Mouse (Mus musculus): Measurements from ENCODE around the gene Ppargc1a.
A peak's percentile ranks its signal among the peaks of the same experiment; 100 is the strongest.

Gene Ppargc1a

DNA sequence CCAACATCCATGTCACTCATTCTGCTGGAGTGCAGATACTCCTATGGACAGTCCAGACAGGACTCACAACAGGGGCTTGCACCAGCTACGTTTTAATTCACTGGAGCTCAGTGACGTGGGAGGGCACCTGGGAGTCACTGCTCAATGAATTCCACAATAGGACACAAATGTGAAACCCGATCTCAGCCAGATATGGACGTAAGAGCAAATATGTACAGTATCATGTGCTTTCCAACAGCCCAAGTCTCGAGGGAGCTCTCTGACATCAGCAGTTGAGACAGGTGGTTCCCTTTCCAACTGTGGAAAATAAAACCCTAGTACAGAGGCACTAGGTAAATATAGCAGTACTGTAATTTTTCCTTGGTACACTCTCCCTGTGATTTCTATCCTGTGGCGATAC lies at the start of gene Ppargc1a:
Gene Ppargc1a (minus strand): TSS at position 68 of the 400 bp plus-strand sequence.
- no peak for DNase-seq

DNA sequence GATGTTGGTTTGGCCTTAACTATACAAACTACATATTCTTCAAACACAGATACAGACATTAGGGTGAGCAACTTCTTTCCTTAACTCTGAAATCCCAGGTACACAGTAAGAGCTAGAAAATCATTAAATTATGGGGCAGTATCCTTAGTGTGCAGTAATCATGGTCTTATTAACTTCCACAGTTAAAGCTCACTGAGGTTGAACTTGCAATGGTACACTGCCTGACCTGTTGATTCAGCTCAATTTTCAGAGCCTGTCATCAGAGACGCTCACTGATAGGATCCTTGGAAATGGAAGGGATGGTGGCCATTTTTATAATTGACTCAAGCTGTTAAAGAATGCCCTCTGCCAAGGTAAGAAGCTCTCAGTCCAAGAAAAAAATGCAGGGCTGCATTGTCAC lies 49.4 kb upstream of the Ppargc1a start:
- no peak for DNase-seq

- no peak for DNase-seq
Observed at GRCm38 (mm10) chr5:51612049-51612448, 44.5 kb upstream of the Ppargc1a start.

GRCm38 (mm10) chr5:51607686-51608480 lies 40.4 kb upstream of the Ppargc1a start:
- DNase-seq, result no peak

DNA sequence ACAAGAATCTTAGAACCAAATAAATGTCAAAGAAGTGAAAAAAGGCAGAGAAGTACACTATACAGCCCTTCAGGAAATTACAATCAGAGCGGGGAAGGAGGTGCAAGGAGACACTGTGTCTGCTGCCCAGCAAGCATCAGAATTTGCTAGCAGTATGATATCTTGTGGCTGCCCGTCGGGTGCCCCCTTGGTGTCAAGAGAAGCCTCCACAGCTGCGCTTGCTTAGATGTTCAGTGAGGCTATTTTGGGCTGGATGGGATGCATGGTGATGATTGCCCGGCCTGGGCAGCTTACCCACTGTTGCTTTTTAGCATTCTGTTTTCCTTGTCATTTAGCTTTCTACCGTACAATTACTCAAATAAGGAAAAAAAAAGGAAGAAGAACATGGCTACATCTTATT lies 32.0 kb upstream of the Ppargc1a start:
- DNase-seq, result no peak

- no peak for DNase-seq
Observed at GRCm38 (mm10) chr5:51595644-51596043, 28.1 kb upstream of the Ppargc1a start.

GRCm38 (mm10) chr5:51592206-51592605 lies 24.7 kb upstream of the Ppargc1a start:
- no peak for DNase-seq

DNA sequence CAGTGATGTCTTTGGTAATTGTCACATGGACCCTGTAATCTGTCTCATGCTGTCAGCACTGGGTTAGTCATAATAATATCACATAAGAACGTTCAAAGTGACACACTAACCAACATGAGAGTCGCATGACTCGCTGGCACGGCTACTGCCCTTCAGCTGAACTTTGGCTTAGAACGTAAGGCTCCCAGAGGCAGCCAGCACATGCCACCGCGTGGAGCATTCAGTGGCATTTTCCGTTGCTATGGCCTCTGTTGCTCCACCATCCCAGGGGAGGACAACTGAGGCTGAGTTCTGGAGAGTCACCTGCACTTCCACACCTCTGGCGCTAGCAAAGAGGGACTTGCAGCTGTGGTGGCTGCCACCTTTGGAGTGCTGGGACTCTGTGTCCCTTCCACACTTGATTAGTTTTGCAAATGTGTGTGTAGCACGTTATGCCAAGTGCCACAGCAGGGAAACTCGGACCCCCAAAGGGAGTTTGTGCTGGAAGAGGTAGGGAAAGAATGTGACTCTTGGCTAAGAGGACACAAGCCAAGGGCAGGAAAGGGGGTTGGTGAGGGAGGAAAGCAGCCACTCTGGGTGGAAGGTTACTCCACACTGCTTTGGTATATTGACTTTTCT lies 24.1 kb upstream of the Ppargc1a start:
- DNase-seq, result no peak

- no peak for DNase-seq
Observed at GRCm38 (mm10) chr5:51586187-51586586, 18.7 kb upstream of the Ppargc1a start.

DNA sequence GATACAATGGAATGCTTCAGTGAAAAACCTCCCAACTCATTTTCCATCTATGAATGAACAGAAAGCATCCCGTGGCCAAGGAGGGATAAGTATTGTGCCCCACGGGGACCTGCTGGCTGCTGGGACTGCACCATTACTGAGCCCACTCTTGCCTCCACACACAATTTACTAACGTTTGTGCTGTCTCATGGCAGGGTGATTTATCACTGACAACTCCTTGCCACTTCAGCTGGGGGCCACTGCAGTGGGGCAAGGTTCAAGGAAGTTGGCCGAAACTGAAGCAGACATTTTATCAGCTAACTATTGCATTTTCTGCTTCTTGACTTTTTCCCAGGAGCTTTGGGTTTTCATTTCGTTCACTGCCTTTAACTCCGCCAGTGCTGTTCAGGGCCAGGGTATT lies 17.5 kb upstream of the Ppargc1a start:
- no peak for DNase-seq

- DNase-seq, result no peak
Observed at GRCm38 (mm10) chr5:51584186-51584585, 16.7 kb upstream of the Ppargc1a start.

DNA sequence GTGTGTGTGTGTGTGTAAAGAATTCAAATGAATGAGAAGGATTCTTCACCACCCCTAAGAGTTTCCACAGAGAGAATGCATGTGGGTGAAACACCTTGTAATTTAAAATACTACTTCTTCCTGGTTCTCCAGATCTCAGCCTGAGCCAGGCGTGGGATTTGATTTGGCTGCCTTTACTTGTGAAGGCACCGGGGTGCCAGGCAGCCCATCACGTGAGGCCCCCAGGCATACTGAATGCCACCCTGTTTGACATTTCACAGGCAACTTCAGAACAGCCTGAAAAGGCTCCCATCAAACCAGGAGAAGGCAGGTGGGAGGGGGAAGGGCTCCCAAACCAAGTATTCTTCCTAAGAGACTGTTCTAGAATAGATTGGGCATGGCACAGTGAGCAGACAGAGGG lies 16.1 kb upstream of the Ppargc1a start:
- DNase-seq, result no peak

DNA sequence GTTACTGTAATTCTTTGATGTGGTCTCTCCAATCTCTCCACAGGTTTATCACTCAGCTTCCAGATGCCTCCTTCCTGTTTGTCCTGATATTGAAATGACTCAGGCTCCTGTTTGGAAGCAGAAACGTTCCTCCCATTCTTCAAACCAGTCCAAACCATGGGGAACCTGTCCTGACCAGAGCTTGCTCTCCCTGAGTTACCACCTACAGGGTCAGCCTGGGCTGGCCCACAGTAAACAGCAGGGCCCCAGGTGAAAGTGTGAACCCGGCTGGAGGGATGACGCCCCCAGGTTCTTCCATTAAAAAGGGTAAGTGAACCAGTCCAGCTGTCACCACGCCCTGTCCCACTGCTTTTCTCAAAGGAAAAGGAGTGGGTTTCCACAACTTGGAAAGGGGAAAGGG lies 15.5 kb upstream of the Ppargc1a start:
- DNase-seq, result no peak

- DNase-seq, result no peak
Observed at GRCm38 (mm10) chr5:51582618-51583017, 15.1 kb upstream of the Ppargc1a start.

DNA sequence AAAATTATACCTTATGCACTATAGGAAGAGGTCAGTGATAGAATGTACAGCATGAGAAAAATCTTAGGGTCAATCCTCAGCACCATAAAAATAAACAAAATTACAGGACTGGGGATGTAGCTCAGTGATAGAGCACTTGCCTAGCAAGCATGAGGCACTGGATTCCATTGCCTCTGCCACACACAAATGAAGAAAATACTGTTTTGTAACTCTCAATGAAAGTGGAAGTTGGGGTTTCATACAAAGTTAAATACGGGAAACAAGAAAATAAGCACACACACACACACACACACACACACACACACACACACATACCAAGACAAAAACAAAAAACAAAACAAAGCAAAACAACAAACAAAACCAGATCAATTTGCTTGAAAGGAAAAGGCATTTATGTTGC lies 10.1 kb upstream of the Ppargc1a start:
- DNase-seq, result no peak

DNA sequence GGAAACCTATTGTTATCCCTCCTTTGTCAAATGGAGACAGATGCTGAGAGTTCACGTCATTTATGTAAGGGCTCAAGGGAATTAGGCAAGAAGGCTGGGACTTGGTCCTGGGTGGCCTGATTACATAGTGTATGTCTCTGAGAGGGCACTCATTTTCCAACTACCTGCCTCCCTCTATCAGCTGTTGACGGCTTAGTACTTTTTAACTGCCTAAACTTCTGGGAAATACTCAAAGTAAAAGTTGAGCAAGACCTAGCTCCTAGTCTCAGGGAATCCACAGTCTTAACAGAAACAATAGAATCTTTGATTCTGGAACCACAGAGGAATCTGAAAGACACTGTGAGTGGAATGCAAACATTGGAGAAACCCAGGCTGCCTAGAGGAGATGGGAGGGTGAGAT lies 6.2 kb upstream of the Ppargc1a start:
- no peak for DNase-seq

DNA sequence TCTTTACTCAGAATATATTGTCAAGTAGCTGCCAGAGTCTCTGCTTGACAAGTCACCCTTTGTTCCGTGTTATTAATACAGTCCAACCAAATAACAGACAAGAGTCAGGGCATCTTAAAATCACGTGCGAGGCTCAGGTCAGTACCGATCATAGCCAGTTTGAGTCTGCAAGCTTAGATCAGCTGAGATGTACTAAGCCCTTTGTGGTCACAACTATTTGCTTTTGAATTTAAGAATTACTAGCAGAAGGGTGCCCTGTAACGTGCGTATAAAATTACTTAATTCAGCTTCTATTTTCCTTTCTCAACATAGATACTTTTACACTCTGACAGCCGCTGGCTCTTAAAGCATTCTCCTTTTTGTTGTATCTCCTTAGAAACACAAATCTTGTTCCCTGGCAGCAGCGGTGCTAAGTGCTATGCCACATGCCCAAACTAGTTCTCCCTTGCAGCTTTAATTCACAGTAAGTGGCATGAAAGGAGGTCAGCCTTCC lies 718 bp upstream of the Ppargc1a start:
- DNase-seq, result no peak

DNA sequence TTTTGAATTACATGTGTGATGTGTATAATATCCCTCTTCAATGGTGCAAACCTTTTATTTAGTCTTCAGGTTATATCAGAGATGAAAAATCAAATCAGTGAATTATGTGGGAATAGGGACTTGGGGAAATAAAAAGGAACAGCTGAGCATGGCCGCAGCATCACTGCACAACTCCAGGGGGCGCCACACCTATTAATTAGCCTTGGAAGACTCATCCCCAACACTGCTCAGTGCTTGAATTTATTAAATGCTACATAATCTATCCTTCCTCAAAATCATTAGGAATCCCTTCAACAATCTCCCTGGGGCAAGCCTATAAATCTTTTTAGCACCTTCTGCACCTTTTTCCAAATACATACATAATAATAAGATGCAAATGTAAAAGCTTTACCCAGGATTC lies 1.9 kb downstream of the Ppargc1a start:
- no peak for DNase-seq

DNA sequence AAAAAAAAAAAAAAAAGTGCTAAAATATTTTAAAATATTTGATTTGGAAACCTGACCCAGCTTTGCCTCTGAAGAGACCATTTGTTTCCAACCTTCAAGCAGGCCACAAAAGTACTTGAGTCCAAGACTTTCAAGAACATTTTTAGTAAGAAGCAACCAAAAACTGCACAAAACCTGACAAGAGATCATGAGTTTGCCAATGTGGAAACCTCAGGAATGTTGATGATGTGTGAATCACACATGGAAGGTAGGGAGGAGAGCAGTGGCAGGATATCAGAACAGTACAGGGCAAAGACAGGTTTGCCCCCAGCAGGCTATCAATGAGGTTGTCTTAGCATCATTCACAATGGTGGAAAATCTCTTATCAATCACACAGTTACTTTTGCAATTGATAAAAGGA lies 2.5 kb downstream of the Ppargc1a start:
- DNase-seq, result no peak

- no peak for DNase-seq
Observed at GRCm38 (mm10) chr5:51563574-51563973, 4.0 kb downstream of the Ppargc1a start.

GRCm38 (mm10) chr5:51557607-51558278 lies 9.8 kb downstream of the Ppargc1a start:
- no peak for DNase-seq

GRCm38 (mm10) chr5:51553671-51554070 lies 13.9 kb downstream of the Ppargc1a start:
- peak in 1 of 2 experiments; percentile 6 for DNase-seq

GRCm38 (mm10) chr5:51553251-51553650 lies 14.3 kb downstream of the Ppargc1a start:
- no peak for DNase-seq

All from thymus, adult 18-20 months (tissue).